Mouse (Mus musculus): ENCODE data around the gene Tst. TPM values are rescaled to one million over a fixed set of nuclear protein-coding genes. Genes with fewer than 3 reads are reported as not detected.

Gene Tst
- polyA plus RNA-seq, 1 experiment = 37.1 TPM

Other genes starting within 250 kb of the Tst start
- gene Ift27, start 231.8 kb downstream of the Tst start, polyA plus RNA-seq (2012; rRNA removed) = 32.3 and 33.5 TPM in 2 replicates
- 0.07 TPM in 1 of 2 replicates, not detected in the other for gene Pvalb, start 199.5 kb downstream of the Tst start, polyA plus RNA-seq (2012; rRNA removed)
- gene Ncf4, start 161.1 kb downstream of the Tst start, polyA plus RNA-seq (2012; rRNA removed) = 14.7 and 24.4 TPM in 2 replicates
- gene Csf2rb2, start 100.2 kb downstream of the Tst start, polyA plus RNA-seq (2012; rRNA removed) = 6.5 and 7.3 TPM in 2 replicates
- gene Csf2rb, start 80.2 kb downstream of the Tst start, polyA plus RNA-seq (2012; rRNA removed) = 5.9 and 6.8 TPM in 2 replicates
- gene Tex33, start 10.0 kb downstream of the Tst start, polyA plus RNA-seq (2012; rRNA removed) = 0.07 TPM in 1 of 2 replicates, not detected in the other
- 80.2 and 82.5 TPM in 2 replicates for gene Mpst, start 509 bp upstream of the Tst start, polyA plus RNA-seq (2012; rRNA removed)
- 121 and 128 TPM in 2 replicates for gene Kctd17, start 22.7 kb upstream of the Tst start, polyA plus RNA-seq (2012; rRNA removed)
- gene Tmprss6, start 62.7 kb upstream of the Tst start, polyA plus RNA-seq (2012; rRNA removed) = 0.56 and 0.91 TPM in 2 replicates
- 3.6 and 3.8 TPM in 2 replicates for gene Il2rb, start 89.4 kb upstream of the Tst start, polyA plus RNA-seq (2012; rRNA removed)
- 29.8 and 36.9 TPM in 2 replicates for gene C1qtnf6, start 125.5 kb upstream of the Tst start, polyA plus RNA-seq (2012; rRNA removed)
- 0.07 and 0.11 TPM in 2 replicates for gene Sstr3, start 138.8 kb upstream of the Tst start, polyA plus RNA-seq (2012; rRNA removed)
- gene Rac2, start 166.9 kb upstream of the Tst start, polyA plus RNA-seq (2012; rRNA removed) = 13.8 and 15.0 TPM in 2 replicates
- gene Cyth4, start 191.1 kb upstream of the Tst start, polyA plus RNA-seq (2012; rRNA removed) = 17.5 and 18.3 TPM in 2 replicates

Data from urinary bladder, adult 2 months (tissue).